Mouse (Mus musculus) embryonic facial prominence, embryonic 13.5 days (tissue): ENCODE results near the gene Stra6. TPM values are rescaled to one million over a fixed set of nuclear protein-coding genes. Genes with fewer than 3 reads are reported as not detected.

Experiments used
- ATAC-seq: fragments of 200-750 bp; cut with Nextera tagmentation; 2 replicates; pipeline ENCODE4 v1.8.0; 2017; ENCODE audit warnings: low read depth; ENCODE audit not compliant: insufficient number of reproducible peaks, insufficient read depth, low FRiP score, low TSS enrichment
- H3K27ac ChIP-seq: fragments of 300-500 bp; sonication (generic); 2 replicates; pipeline ENCODE4 v1.5.1; 2015; ENCODE audit warnings: moderate library complexity, mild to moderate bottlenecking, inconsistent platforms
- H3K27me3 ChIP-seq: fragments of 300-500 bp; sonication (generic); 2 replicates; pipeline ENCODE4 v1.6.1; 2015; ENCODE audit warnings: mild to moderate bottlenecking, inconsistent platforms
- H3K36me3 ChIP-seq: fragments of 300-500 bp; sonication (generic); 2 replicates; pipeline ENCODE4 v1.6.1; 2015; ENCODE audit warnings: mild to moderate bottlenecking, inconsistent platforms
- H3K4me1 ChIP-seq: fragments of 300-500 bp; sonication (generic); 2 replicates; pipeline ENCODE4 v1.6.1; 2015; ENCODE audit warnings: inconsistent platforms
- H3K4me2 ChIP-seq: fragments of 300-500 bp; sonication (generic); 2 replicates; pipeline ENCODE4 v1.6.1; 2015; ENCODE audit warnings: moderate library complexity, mild to moderate bottlenecking, inconsistent platforms
- H3K4me3 ChIP-seq: fragments of 300-500 bp; sonication (generic); 2 replicates; pipeline ENCODE4 v1.5.1; 2015; ENCODE audit warnings: mild to moderate bottlenecking, inconsistent platforms
- H3K9ac ChIP-seq: fragments of 300-500 bp; sonication (generic); 2 replicates; pipeline ENCODE4 v1.6.1; 2015; ENCODE audit warnings: mild to moderate bottlenecking, inconsistent platforms
- H3K9me3 ChIP-seq: fragments of 300-500 bp; sonication (generic); 2 replicates; pipeline ENCODE4 v1.6.1; 2016; ENCODE audit warnings: inconsistent platforms
- WGBS: fragments of 180-500 bp; shearing (Covaris S2); methylation state at CpG from one replicate; pipeline ENCODE4 v1.1.7; 2015; ENCODE audit warnings: mixed read lengths; 5-methylcytosine and 5-hydroxymethylcytosine counted together
- polyA plus RNA-seq: library from polyadenylated mRNA; unstranded; fragments of >200 nt; fragmentation: Nextera tagmentation; extraction: Ambion mirVana; gene quantifications from 2 replicates; pipeline ENCODE4 v1.2.1, GENCODE M21; 2015

The Stra6 gene
- polyA plus RNA-seq, 1 experiment from 2014 or later = 14.3 TPM

GRCm38 (mm10) chr9:58179390-58179789 is 115.8 kb downstream of the Stra6 start:
- Histone ChIP-seq H3K4me2 (no peak overlapping the region), H3K9me3 (no peaks in the 10 kb centered on the region), H3K4me1 (peaks cover 12% of the 10 kb centered on the region), H3K36me3 (no peaks in the 10 kb centered on the region), H3K27me3 (no peaks in the 10 kb centered on the region), H3K9ac (no peak overlapping the region), H3K4me3 (no peak overlapping the region), H3K27ac (no peak overlapping the region)
- no peak for ATAC-seq
- 83% methylated on average over 2 of the region's 2 CpGs for WGBS

- no peak overlapping the region for H3K9ac ChIP-seq
- no peak for ATAC-seq
- peaks cover under 1% of the 10 kb centered on the region; the same call in 1 of the 2 replicates for H3K27me3 ChIP-seq
- no peak overlapping the region for H3K27ac ChIP-seq
- H3K9me3 ChIP-seq = no peaks in the 10 kb centered on the region
- H3K36me3 ChIP-seq = no peaks in the 10 kb centered on the region
- 64% methylated on average over 6 of the region's 6 CpGs for WGBS
- H3K4me1 ChIP-seq = no peaks in the 10 kb centered on the region
- no peak overlapping the region for H3K4me2 ChIP-seq
- no peak overlapping the region for H3K4me3 ChIP-seq
Observed at GRCm38 (mm10) chr9:58184456-58184855, 120.9 kb downstream of the Stra6 start.

GRCm38 (mm10) chr9:58194222-58194621 is 130.6 kb downstream of the Stra6 start:
- WGBS = 63% methylated on average over 9 of the region's 9 CpGs
- no peak for ATAC-seq
- peaks cover 64% of the 10 kb centered on the region for H3K27me3 ChIP-seq

GRCm38 (mm10) chr9:58195671-58196070 is 132.1 kb downstream of the Stra6 start:
- no peak overlapping the region for H3K4me2 ChIP-seq
- 8% methylated on average over 1 of the region's 1 CpGs for WGBS

More at GRCm38 (mm10) chr9:58194222-58194621, 130.6 kb downstream of the Stra6 start:
- Histone ChIP-seq H3K27ac (no peak overlapping the region), H3K4me3 (no peak overlapping the region), H3K36me3 (no peaks in the 10 kb centered on the region), H3K9ac (no peak overlapping the region), H3K4me2 (no peak overlapping the region), H3K9me3 (no peaks in the 10 kb centered on the region), H3K4me1 (peaks cover 37% of the 10 kb centered on the region)

GRCm38 (mm10) chr9:58196141-58196540 is 132.6 kb downstream of the Stra6 start:
- Histone ChIP-seq H3K27ac (no peak overlapping the region), H3K4me3 (peak overlapping the region; percentile 14), H3K4me2 (peak overlapping the region; percentile 63), H3K9me3 (no peaks in the 10 kb centered on the region), H3K9ac (no peak overlapping the region), H3K4me1 (peaks cover 56% of the 10 kb centered on the region), H3K36me3 (no peaks in the 10 kb centered on the region), H3K27me3 (peaks cover 78% of the 10 kb centered on the region)
- WGBS = 3% methylated on average over 14 of the region's 14 CpGs
- ATAC-seq = no peak

More at GRCm38 (mm10) chr9:58195671-58196070, 132.1 kb downstream of the Stra6 start:
- peaks cover 73% of the 10 kb centered on the region for H3K27me3 ChIP-seq
- no peak overlapping the region for H3K4me3 ChIP-seq
- H3K4me1 ChIP-seq = peaks cover 51% of the 10 kb centered on the region
- H3K9me3 ChIP-seq = no peaks in the 10 kb centered on the region
- no peak overlapping the region for H3K27ac ChIP-seq
- ATAC-seq = no peak
- no peaks in the 10 kb centered on the region for H3K36me3 ChIP-seq
- no peak overlapping the region for H3K9ac ChIP-seq

- Histone ChIP-seq H3K9me3 (no peaks in the 10 kb centered on the region), H3K4me2 (peak overlapping the region; percentile 63), H3K27ac (no peak overlapping the region), H3K4me3 (peak overlapping the region; percentile 36), H3K4me1 (peaks cover 63% of the 10 kb centered on the region), H3K36me3 (no peaks in the 10 kb centered on the region), H3K27me3 (peaks cover 85% of the 10 kb centered on the region), H3K9ac (no peak overlapping the region)
- 3% methylated on average over 46 of the region's 46 CpGs for WGBS
- ATAC-seq = no peak
Observed at GRCm38 (mm10) chr9:58196610-58197567, 133.3 kb downstream of the Stra6 start.

- Histone ChIP-seq H3K27me3 (peaks cover 97% of the 10 kb centered on the region), H3K4me3 (peak overlapping the region; percentile 36), H3K36me3 (no peaks in the 10 kb centered on the region), H3K9ac (no peak overlapping the region; the same call in 1 of the 2 replicates), H3K4me2 (peak overlapping the region; percentile 63), H3K27ac (no peak overlapping the region), H3K9me3 (no peaks in the 10 kb centered on the region), H3K4me1 (peaks cover 70% of the 10 kb centered on the region)
- no peak for ATAC-seq
- 1% methylated on average over 58 of the region's 58 CpGs for WGBS
Observed at GRCm38 (mm10) chr9:58197781-58198701, 134.5 kb downstream of the Stra6 start.

GRCm38 (mm10) chr9:58198801-58199371 is 135.3 kb downstream of the Stra6 start:
- no peaks in the 10 kb centered on the region for H3K9me3 ChIP-seq
- H3K27me3 ChIP-seq = peaks cover 100% of the 10 kb centered on the region
- H3K27ac ChIP-seq = no peak overlapping the region
- H3K4me1 ChIP-seq = peaks cover 71% of the 10 kb centered on the region
- under 1% methylated on average over 38 of the region's 38 CpGs for WGBS
- 0 out of 2 replicates have a peak overlapping the region, but pooled peaks have one; percentile 11 for H3K9ac ChIP-seq
- no peaks in the 10 kb centered on the region for H3K36me3 ChIP-seq
- H3K4me2 ChIP-seq = peak overlapping the region; percentile 63
- ATAC-seq = no peak
- H3K4me3 ChIP-seq = peak overlapping the region; percentile 36

GRCm38 (mm10) chr9:58199381-58200269 is 136.0 kb downstream of the Stra6 start:
- Histone ChIP-seq H3K4me2 (peak overlapping the region; percentile 63), H3K9ac (0 out of 2 replicates have a peak overlapping the region, but pooled peaks have one; percentile 11), H3K27me3 (peaks cover 96% of the 10 kb centered on the region), H3K9me3 (no peaks in the 10 kb centered on the region), H3K27ac (no peak overlapping the region), H3K36me3 (no peaks in the 10 kb centered on the region), H3K4me3 (peak overlapping the region; percentile 36), H3K4me1 (peaks cover 74% of the 10 kb centered on the region)
- 2% methylated on average over 41 of the region's 41 CpGs for WGBS
- ATAC-seq = no peak

- Histone ChIP-seq H3K9me3 (no peaks in the 10 kb centered on the region), H3K4me1 (peaks cover 74% of the 10 kb centered on the region), H3K4me3 (peak overlapping the region; percentile 25; the same call in 1 of the 2 replicates), H3K9ac (no peak overlapping the region), H3K27ac (no peak overlapping the region), H3K27me3 (peaks cover 92% of the 10 kb centered on the region), H3K4me2 (no peak overlapping the region), H3K36me3 (no peaks in the 10 kb centered on the region)
- 10% methylated on average over 11 of the region's 11 CpGs for WGBS
- ATAC-seq = no peak
Observed at GRCm38 (mm10) chr9:58200270-58201090, 136.9 kb downstream of the Stra6 start.
